Mouse (Mus musculus): Measurements from ENCODE around the gene Gm20696.

Gm20696 gene

GRCm38 (mm10) chr6:99301923-99302322 lies 364.7 kb downstream of the Gm20696 start:
- in situ Hi-C loops (cut with MboI, MseI), result no loop called here

- in situ Hi-C loops (cut with MboI, MseI), result no loop called here
Measured at GRCm38 (mm10) chr6:99300235-99300634, 366.4 kb downstream of the Gm20696 start.

DNA sequence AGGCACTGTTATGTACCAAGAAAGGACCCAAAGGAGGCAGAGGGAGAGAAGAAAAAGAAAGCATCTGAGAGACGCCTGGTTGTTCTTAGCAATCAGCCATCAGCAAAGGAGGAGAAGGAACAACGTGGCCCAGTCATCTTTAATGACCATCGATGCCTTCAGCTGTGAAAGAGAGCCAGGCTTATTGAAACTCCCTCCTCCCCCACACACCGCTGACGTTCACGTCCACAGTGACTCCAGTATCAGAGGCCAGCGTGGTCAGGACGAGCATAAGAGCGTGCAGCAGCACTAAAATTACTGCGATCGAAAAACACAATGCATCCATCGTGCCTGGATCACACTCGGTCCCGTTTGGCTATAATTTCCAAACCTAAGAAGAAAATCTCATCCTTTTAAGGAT lies 367.4 kb downstream of the Gm20696 start:
- in situ Hi-C loops (cut with MboI, MseI), result no loop called here

DNA sequence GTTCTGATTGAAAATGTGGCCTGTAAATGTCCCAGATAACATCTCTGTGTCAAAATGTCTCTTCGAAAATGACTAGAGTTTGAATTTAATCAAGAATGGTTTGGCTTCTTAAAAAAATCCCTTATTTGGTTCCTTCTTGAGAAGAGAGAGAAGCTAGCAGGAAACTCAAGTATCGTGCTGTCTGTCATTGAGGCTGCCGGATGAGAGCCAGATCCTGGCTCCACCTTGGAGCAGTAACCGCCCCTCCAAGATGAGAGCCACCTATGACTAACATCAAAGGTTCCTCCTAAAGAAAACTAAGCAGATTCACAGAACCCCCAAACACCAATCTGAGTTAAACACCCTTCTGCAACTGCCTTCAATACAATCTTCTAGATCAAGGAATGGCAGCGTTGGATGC lies 369.1 kb downstream of the Gm20696 start:
- in situ Hi-C loops (cut with MboI, MseI), result no loop called here

DNA sequence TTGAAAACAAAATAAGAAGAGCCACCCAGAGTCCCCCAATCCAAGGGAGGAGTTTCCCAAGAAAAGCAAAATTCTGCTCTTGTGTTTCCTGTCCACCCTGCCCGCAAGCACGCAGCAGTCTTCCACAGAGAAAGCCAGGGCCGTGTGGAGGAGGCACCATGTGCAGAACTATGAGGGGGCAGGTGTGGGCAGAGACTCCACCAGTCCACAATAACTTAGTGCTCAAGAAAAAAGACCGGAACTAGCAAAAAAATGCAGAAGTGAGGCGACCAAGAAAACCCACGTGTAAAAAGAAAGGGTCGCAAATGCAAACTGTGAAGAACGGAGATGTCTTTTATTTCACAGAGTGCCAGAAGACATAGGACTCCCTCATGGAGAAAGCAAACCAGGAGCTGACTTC lies 371.1 kb downstream of the Gm20696 start:
- in situ Hi-C loops (cut with MboI, MseI), result no loop called here

DNA sequence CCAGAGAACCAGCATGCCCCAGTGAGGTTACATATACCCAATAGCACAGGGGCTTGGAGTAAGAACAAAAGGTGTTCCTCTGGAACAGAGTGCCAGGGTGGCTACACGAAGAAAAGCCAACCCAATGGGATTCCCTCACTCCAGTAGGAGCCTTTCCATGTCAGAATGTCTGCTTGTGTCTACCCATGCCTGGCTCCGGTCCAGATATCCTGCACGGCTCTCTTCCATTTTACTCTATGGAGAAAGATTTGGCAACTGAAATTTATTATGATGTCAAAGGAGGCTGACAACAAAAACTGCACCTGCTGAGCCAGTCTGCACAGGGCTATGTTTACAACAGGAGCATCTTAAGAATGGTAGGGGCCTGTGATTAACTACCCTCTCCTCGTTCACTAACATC lies 377.4 kb downstream of the Gm20696 start:
- in situ Hi-C loops (cut with MboI, MseI), result no loop called here

DNA sequence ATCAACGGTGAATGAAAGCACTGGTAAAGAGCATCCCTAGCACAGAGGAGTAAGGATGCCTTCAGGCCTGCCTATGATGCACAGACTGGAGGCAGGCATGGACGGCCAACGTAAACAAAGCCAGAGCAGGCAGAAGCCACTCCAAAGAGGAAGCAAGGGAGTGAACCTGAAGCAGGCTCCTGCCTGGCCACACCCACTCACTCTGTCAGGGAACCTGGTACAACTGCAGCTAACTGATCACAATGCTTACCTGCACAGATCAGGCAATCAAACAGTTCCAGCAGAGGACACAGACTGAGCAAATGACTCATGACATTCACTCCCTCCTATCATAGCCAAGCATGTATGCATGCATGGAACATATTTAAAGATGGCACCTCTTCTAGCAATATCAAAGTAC lies 381.6 kb downstream of the Gm20696 start:
- in situ Hi-C loops (cut with MboI, MseI), result no loop called here

- in situ Hi-C loops (cut with MboI, MseI), result no loop called here
Measured at GRCm38 (mm10) chr6:99284019-99284418, 382.6 kb downstream of the Gm20696 start.

DNA sequence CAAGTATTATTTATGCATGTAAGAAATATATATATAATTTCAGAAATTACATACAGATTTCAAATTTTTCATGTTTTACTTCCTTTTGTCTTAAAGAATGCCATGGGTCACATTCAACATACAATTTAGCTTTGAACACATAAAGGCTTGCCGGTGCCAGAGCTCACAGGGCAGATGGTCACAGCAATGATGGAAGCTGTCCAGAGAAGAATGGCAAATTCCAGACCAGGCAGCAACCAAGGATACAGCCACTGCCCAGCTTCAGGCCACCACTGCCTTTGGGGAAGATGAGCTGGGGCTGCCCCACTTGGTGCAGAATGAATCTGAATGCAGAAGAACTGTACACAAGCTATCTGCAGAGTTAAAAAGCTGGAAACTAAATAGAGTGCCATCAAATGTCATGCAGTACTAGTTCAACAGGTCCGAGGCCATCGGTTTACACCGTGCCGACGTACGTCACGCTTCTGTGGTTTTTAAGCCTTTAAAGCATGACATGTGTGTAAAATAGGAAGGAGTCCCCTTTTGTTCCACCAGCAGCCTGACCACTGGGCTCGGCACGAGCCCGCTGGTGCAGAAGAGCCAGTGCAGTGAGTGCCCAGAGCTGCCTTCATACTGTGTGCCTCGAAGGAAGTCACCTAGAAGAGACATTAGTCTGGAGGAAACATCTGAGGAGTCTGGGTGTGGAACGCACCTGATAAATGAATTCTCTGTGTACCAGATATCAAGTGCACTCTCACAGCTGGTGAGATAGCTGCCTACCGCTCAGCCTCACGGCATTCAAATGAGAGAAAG lies 383.5 kb downstream of the Gm20696 start:
- in situ Hi-C loops (cut with MboI, MseI), result no loop called here

- in situ Hi-C loops (cut with MboI, MseI), result no loop called here
Measured at GRCm38 (mm10) chr6:99281433-99281832, 385.2 kb downstream of the Gm20696 start.

DNA sequence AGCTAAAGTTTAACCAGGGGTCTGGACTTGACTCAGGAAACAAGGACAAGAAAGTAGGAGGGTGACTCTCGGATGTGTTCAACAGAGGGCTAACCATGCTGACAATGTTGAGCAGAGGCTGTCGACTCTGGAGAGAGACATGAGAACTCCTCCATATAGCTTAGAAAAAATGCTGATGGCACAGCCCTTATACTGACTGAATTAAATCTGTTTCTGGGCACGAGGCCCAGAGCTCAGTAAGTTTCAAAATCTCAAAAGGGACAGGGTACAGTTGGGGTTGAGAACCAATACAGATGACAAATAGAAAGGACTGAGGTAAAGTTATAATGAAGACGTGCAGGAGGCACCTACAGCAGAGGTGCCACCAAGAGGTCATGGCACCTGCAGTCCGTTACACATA lies 386.0 kb downstream of the Gm20696 start:
- in situ Hi-C loops (cut with MboI, MseI), result no loop called here

GRCm38 (mm10) chr6:99277251-99277650 lies 389.3 kb downstream of the Gm20696 start:
- in situ Hi-C loops (cut with MboI, MseI), result no loop called here

DNA sequence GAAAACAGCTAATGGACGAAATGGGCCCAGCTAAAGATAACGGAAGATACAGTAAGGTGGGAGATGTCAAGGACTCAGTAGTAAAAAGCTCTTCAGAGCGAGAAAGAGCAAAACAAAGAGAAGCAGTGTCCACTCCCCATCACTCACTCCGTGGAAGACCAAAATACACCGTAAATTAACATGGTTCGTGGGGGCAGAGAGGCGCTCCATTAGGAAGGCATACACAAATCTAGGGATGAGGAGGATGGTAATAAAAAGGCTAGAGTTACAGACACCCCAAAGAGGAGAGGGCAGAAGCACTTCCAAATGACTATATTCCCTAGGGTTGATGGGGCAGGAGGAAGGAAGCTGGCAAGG lies 390.3 kb downstream of the Gm20696 start:
- in situ Hi-C loops (cut with MboI, MseI), result no loop called here

- in situ Hi-C loops (cut with MboI, MseI), result no loop called here
Measured at GRCm38 (mm10) chr6:99275381-99276296, 391.0 kb downstream of the Gm20696 start.

DNA sequence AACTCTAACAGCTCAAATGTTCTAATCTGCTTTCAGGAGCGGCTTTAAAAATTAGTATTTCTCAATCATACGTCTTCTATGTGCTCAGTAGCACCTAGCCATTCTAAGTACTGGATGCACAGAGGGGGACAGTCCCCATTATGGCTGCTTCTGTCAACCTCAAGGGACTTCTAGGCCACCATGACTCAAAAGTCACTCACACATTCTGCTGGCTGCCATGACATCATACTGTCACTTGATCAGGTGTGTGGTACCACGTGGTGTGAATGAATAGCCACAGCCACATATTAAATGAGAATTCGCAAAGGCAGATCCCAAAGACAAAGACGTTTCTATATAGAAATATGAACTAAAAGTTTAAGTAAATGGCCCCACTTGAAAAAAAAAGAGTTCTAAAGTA lies 391.9 kb downstream of the Gm20696 start:
- in situ Hi-C loops (cut with MboI, MseI), result no loop called here

DNA sequence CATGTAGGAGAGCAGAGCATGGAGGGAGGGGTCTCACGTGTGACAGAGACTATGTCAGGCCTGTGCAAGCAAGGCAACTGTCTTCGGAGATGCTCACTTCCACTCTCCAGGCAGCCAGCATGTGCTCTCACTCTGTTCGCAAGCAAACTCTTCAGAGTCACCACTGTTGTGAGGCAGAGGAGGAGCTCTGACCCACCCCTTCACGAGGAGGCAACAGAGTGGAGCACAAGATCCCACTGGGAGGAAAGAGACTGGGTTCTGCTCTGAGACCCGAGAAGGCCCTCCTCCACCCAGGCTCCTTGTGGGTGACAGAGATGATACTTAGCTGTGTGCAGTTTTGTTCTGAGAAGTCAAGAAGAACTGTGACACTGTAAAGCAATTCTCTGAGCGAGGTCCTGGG lies 392.4 kb downstream of the Gm20696 start:
- in situ Hi-C loops (cut with MboI, MseI), result no loop called here

DNA sequence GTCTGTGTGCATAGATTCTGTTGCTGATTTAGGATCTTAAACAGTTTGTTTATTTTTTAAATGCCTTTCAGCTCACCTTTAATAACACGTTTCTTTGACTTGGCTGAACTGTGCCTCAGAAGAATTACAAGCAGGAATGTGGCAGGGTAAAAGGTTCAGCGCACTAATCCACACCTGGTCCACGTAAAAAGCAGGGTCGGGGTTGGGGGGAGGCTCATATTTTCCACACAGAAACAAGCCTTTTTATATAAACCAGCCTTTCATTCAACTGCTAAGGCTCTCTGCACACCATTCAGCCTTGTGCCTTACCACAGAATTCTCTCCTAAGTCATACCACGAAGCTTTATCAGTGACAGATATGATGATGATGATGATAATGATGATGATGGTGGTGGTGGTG lies 393.4 kb downstream of the Gm20696 start:
- in situ Hi-C loops (cut with MboI, MseI), result no loop called here

GRCm38 (mm10) chr6:99272174-99272573 lies 394.4 kb downstream of the Gm20696 start:
- in situ Hi-C loops (cut with MboI, MseI), result no loop called here

DNA sequence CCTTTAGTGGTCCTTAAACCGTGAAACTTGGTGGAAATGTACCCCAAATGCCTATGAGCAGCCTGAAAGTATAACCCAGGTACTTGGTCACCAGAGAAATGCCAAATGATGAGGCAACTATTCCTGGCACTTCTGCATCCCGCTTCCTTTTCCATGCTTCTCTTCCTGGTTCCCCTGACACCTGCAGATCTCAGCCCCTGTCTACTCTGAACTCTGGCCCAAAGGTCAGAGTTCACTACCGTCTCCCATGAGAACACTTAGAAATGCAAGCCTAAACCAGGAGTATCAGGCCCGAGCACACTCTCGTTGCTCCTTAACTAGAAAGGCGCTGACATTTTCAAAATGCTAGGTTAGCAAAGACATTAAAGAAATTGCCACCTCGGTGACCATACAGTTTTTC lies 394.9 kb downstream of the Gm20696 start:
- in situ Hi-C loops (cut with MboI, MseI), result no loop called here

- in situ Hi-C loops (cut with MboI, MseI), result no loop called here
Measured at GRCm38 (mm10) chr6:99269921-99270320, 396.7 kb downstream of the Gm20696 start.

DNA sequence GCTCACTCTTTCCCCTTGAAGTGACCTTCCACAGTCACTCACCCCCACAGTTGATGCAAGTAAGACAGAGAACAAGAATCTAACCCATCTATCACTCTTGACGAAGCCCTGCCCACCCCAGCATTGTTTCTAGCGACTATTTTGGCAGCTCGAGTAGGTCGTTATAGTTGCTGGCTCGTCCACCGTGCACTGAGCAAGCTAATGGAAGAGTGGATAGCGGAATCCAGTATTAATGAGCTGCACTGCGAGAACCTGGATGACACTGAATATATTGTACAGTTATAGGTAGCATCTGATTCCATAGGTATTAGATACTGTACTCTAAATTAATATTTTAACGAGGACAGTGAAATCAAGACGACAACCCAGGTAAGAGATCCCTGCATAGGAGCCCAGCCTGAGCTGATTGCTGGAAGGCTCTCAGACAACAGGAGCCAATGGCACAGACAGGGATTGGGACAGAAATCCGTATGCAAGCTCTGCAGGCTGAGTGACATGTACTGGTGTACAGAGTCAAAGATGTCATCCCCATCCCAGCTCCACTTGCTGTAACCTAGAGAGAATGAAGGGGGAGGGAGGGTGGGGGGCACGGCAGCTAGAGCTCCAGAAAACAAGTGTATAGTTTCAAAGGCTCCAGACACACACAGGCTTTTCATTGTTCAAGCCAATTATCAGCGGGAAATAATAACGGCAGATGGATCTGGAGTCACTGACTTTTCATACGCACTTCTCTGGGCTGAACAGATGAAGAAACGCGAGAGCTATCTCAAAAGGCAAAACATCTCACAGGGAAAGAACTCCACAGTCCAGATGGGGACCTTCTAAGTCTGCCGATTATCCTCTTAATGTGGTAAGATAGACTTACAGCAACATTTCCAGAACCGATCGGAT lies 398.2 kb downstream of the Gm20696 start:
- in situ Hi-C loops (cut with MboI, MseI), result no loop called here
